ENCODE assay signal across 8 mouse cellular contexts in the genomic region with DNA sequence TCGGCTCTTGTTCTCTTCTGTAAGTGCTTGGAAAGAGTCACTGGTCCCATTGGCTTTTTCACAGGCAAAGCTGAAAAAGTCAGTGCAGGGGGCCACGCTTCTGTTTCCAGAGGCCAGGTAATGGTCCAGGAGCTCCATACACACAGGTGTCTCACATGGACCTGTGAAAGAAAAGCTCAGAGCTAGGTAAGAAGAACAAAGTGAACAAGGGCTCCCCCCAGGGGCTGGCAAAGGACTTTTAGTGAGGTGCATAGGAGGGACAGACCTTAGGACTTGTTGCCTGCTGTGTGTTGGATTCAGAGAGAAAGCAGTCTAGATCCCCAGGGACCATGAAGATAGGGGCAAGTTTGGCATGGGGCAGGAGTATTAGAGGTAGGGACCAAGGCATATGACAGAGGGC. TPM values are rescaled to one million over a fixed set of nuclear protein-coding genes. Genes with fewer than 3 reads are reported as not detected.
DNase-seq lines count a peak whose midpoint lies in the region; TF ChIP-seq lines count a peak whose summit lies in the region.

No protein-coding gene starts in this region.

- peak; percentile 40 to 62 (median 44) for TF ChIP-seq CTCF in MEL (IDR thresholded peaks at IDR 0.05 in 2 of 3, conservative IDR thresholded peaks at IDR 0.05 in 1 of 3; ENCODE audit: control insufficient read depth in 1 of 3, insufficient read depth in 1 of 3, low read depth in 2 of 3, low read length in 3 of 3, poor library complexity in 1 of 3, severe bottlenecking in 1 of 3)

- H3K79me2 ChIP-seq in MEL (ENCODE audit: control insufficient read depth, insufficient read depth, low read length, poor library complexity): peaks cover 15% of the 10 kb centered on the region

- peak in 1 of 2 experiments; percentile 21; a peak in 1 of 4 replicates for TF ChIP-seq EP300 in MEL (IDR thresholded peaks at IDR 0.05; ENCODE audit: low read depth in 1 of 2, low read length in 2 of 2)

- H3K4me1 ChIP-seq in MEL (ENCODE audit: control insufficient read depth in 1 of 2, insufficient read depth in 2 of 2, low read length in 2 of 2): peaks cover 33 to 40% of the 10 kb centered on the region in 2 experiments

- TF ChIP-seq RAD21 in MEL (IDR thresholded peaks at IDR 0.05; ENCODE audit: low read depth, low read length): peak; percentile 56

- DNase-seq in MEL (ENCODE audit: low read depth, low spot score): peak; percentile 76
- peak; percentile 77 for DNase-seq in c-Kit-positive CD71-positive TER-119-negative erythroid progenitor cells, embryonic 14.5 days (ENCODE audit: low read depth)
- DNase-seq in kidney, postnatal 36 days: peak; percentile 16 to 69
- DNase-seq in spleen, postnatal 14 days (ENCODE audit: low spot score in 2 of 2): peak; percentile 48 to 49
- DNase-seq in ovary, postnatal 36 days (ENCODE audit: low spot score): no peak
- no peak for DNase-seq in adrenal gland, adult (ENCODE audit: inconsistent age in 2 of 2, low spot score in 1 of 2)
- no peak for DNase-seq in embryo, embryonic 10.5 days (ENCODE audit: low spot score)
- no peak for DNase-seq in heart, adult 8-10 months (ENCODE audit: low spot score)

- H3K4me3 ChIP-seq in MEL (ENCODE audit: control insufficient read depth in 1 of 2, insufficient read depth in 1 of 2, low read depth in 2 of 2, low read length in 2 of 2): peak overlapping the region; percentile 42 to 77

- no peak for TF ChIP-seq POLR2A in MEL (IDR thresholded peaks at IDR 0.05; ENCODE audit: control insufficient read depth in 1 of 2, insufficient read depth in 1 of 2, low read depth in 1 of 2, low read length in 2 of 2, poor library complexity in 1 of 2)

- H3K36me3 ChIP-seq in MEL (ENCODE audit: control insufficient read depth in 1 of 2, insufficient read depth in 2 of 2, low read length in 2 of 2): peaks cover 8 to 66% of the 10 kb centered on the region in 2 experiments

- H3K27ac ChIP-seq in MEL (ENCODE audit: control insufficient read depth, low read depth, low read length): peak overlapping the region; percentile 72

- H3K9me3 ChIP-seq in MEL (replicated peaks; ENCODE audit: insufficient read depth, low read length): no peaks in the 10 kb centered on the region

- no peaks in the 10 kb centered on the region for H3K27me3 ChIP-seq in MEL (ENCODE audit: control insufficient read depth in 1 of 2, insufficient read depth in 2 of 2, low read length in 2 of 2)

- H3K9ac ChIP-seq in MEL (ENCODE audit: control insufficient read depth, low read depth, low read length, poor library complexity, severe bottlenecking): peak overlapping the region; percentile 58

TF ChIP-seq in MEL, 35 proteins besides CTCF, POLR2A, EP300 and RAD21:
- TF ChIP-seq MEF2A (IDR thresholded peaks at IDR 0.05; ENCODE audit: extremely low read depth, insufficient replicate concordance, low read depth, low read length, poor library complexity, severe bottlenecking) (no peak), ZMIZ1 (IDR thresholded peaks at IDR 0.05; ENCODE audit: low read depth, low read length) (no peak), SMC3 (IDR thresholded peaks at IDR 0.05; ENCODE audit: low read depth, low read length) (peak; percentile 50), MAX (IDR thresholded peaks at IDR 0.05; ENCODE audit: low read length) (no peak), POLR2AphosphoS5 (IDR thresholded peaks at IDR 0.05; ENCODE audit: borderline replicate concordance, low read depth, low read length) (no peak), MAFK (IDR thresholded peaks at IDR 0.05; ENCODE audit: borderline replicate concordance, low read depth, low read length) (no peak), USF2 (IDR thresholded peaks at IDR 0.05; ENCODE audit: borderline replicate concordance in 1 of 2, insufficient read depth in 1 of 2, low read depth in 1 of 2, low read length in 2 of 2) (no peak), MYB (IDR thresholded peaks at IDR 0.05; ENCODE audit: low read depth, low read length) (no peak), ZC3H11A (IDR thresholded peaks at IDR 0.05; ENCODE audit: low read depth, low read length) (peak; percentile 7; the same call in 1 of the 2 replicates), MXI1 (IDR thresholded peaks at IDR 0.05; ENCODE audit: low read depth, low read length) (peak; percentile 29; the same call in 1 of the 2 replicates), MYC (IDR thresholded peaks at IDR 0.05; ENCODE audit: low read depth, low read length) (no peak), GABPA (IDR thresholded peaks at IDR 0.05; ENCODE audit: low read depth, low read length) (no peak), ZNF384 (IDR thresholded peaks at IDR 0.05; ENCODE audit: low read depth, low read length) (no peak), SIN3A (IDR thresholded peaks at IDR 0.05; ENCODE audit: low read length) (no peak; the same call in 1 of the 2 replicates), USF1 (IDR thresholded peaks at IDR 0.05; ENCODE audit: low read depth, low read length) (no peak), UBTF (IDR thresholded peaks at IDR 0.05; ENCODE audit: borderline replicate concordance, insufficient read depth, low read depth, low read length) (no peak), MAZ (IDR thresholded peaks at IDR 0.05; ENCODE audit: low read depth, low read length) (no peak), POLR2AphosphoS2 (IDR thresholded peaks at IDR 0.05; ENCODE audit: low read length) (no peak), CHD2 (IDR thresholded peaks at IDR 0.05; ENCODE audit: low read length) (no peak), TAL1 (IDR thresholded peaks at IDR 0.05; ENCODE audit: low read length) (no peak), GATA1 (IDR thresholded peaks at IDR 0.05; ENCODE audit: low read depth, low read length) (no peak)

RNA-seq across cellular contexts. Expression of a gene that starts 1.2 kb away (rescaled TPM):
- 21.5 and 31.0 TPM in 2 replicates for total RNA-seq in MEL (2012; rRNA removed)
- 10 to 100 TPM in 1 of 2 experiments, not detected in 1; 79.6 TPM for polyA plus RNA-seq in MEL (2012; ENCODE audit: insufficient read depth in 1 of 2, insufficient read length in 2 of 2, low read depth in 1 of 2, low replicate concordance in 2 of 2, missing spikeins in 1 of 2)
- under 1 TPM in 1 of 4 experiments, not detected in 3; 0.11 TPM for total RNA-seq in heart, adult 8-10 months (2022)

RNA-seq across cellular contexts. Expression of a gene that starts 18.7 kb away (rescaled TPM):
- not detected in 2 replicates for total RNA-seq in MEL (2012; rRNA removed)
- not detected for polyA plus RNA-seq in MEL (2012; ENCODE audit: insufficient read depth in 1 of 2, insufficient read length in 2 of 2, low read depth in 1 of 2, low replicate concordance in 2 of 2, missing spikeins in 1 of 2)
- total RNA-seq in heart, adult 8-10 months (2022): not detected

RNA-seq across cellular contexts. Expression of a gene that starts 22.4 kb away (rescaled TPM):
- 0.07 and 0.12 TPM in 2 replicates for total RNA-seq in MEL (2012; rRNA removed)
- polyA plus RNA-seq in MEL (2012; ENCODE audit: insufficient read depth in 1 of 2, insufficient read length in 2 of 2, low read depth in 1 of 2, low replicate concordance in 2 of 2, missing spikeins in 1 of 2): under 1 TPM in 1 of 2 experiments, not detected in 1; 0.26 TPM
- total RNA-seq in heart, adult 8-10 months (2022): not detected

Comparison
In these comparisons a context has a peak if more than half of its experiments do, and no peak if none do; other contexts are left out.
1. DNase-seq: peak in MEL (single experiment), c-Kit-positive CD71-positive TER-119-negative erythroid progenitor cells, embryonic 14.5 days (single experiment), kidney, postnatal 36 days (2 of 2) and spleen, postnatal 14 days (2 of 2); none in ovary, postnatal 36 days (single experiment), adrenal gland, adult (0 of 2), embryo, embryonic 10.5 days (single experiment) and heart, adult 8-10 months (single experiment).
2. RNA of a gene that starts 1.2 kb away (total RNA-seq): 21.5 to 31.0 TPM in MEL; 0.11 TPM in heart, adult 8-10 months; every median in the first group is over 10 times any median in the second.